ENCODE assay signal across 23 mouse cellular contexts in the genomic region with DNA sequence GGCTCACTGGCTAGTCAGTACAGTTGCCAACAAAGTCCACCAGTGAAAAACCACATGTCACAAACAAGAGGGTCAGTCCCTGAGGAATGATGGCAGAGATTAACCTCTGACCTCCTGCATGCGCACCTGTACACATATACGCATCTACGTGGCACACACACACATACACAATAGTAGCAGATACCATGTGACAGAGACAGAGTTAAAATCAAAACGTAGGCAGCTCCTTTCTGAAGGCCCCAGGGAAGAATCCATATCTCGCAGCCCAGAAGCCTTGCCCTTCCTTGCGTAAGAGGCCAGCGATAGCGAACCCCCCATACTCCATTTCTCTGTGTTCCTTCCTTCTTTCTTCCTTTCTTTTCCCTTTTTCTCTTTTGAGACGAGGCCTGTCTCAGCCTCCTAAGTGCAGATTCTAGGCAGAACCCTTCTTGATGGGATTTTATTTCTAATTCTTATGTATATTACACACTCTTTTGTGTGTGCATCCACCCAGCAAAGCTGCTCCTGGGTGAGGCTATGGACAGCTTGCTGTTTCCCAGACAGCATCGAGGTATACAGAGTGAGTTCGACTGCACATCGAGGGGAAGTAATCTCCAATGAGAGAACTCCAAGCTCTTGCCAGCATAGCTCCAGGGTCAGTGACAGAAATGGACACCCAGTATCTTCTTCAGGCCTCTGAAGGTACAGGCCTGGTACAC.
"Had no signal": no experiment of that assay in that cellular context is flagged by ENCODE, and none has a peak within 500 bp of the region (broad histone marks: within the 10 kb centered on the region; RNA-seq: fewer than 3 reads in every experiment).

No protein-coding gene starts in this region.

- H3K4me3 ChIP-seq: heart, embryonic 10.5 days; heart, embryonic 12.5 days; hindbrain, embryonic 13.5 days; hindbrain, embryonic 15.5 days; kidney, embryonic 15.5 days; limb, embryonic 13.5 days; limb, embryonic 15.5 days; liver, embryonic 12.5 days had no signal

- ATAC-seq: hindbrain, postnatal 0 days; intestine, embryonic 16.5 days; liver, embryonic 12.5 days had no signal

- H3K4me2 ChIP-seq: heart, embryonic 12.5 days; hindbrain, embryonic 13.5 days; hindbrain, embryonic 15.5 days; kidney, embryonic 15.5 days; limb, embryonic 13.5 days; limb, embryonic 15.5 days; liver, embryonic 12.5 days had no signal

- H3K9ac ChIP-seq: heart, embryonic 12.5 days; hindbrain, embryonic 13.5 days; hindbrain, embryonic 15.5 days; kidney, embryonic 15.5 days; limb, embryonic 13.5 days; limb, embryonic 15.5 days; liver, embryonic 12.5 days had no signal

- H3K27ac ChIP-seq: heart, embryonic 10.5 days; hindbrain, embryonic 13.5 days; hindbrain, embryonic 15.5 days; hindbrain, postnatal 0 days; kidney, embryonic 15.5 days; kidney, postnatal 0 days; limb, embryonic 13.5 days; limb, embryonic 15.5 days; liver, embryonic 12.5 days had no signal

- DNase-seq: gastrocnemius, postnatal 14 days; heart, adult 18-20 months; heart, postnatal 14 days; heart, postnatal 36 days; kidney, adult 11 months; kidney, adult 2 months; kidney, adult 9 months; kidney, postnatal 14 days; kidney, postnatal 36 days; layer of hippocampus, adult 9-11 months; layer of hippocampus, postnatal 36 days; left cerebral cortex, postnatal 4 days had no signal

- H3K4me1 ChIP-seq: hindbrain, embryonic 13.5 days; hindbrain, embryonic 15.5 days; limb, embryonic 13.5 days; limb, embryonic 15.5 days; liver, embryonic 12.5 days had no signal

- H3K27me3 ChIP-seq: heart, embryonic 12.5 days; hindbrain, embryonic 13.5 days; hindbrain, embryonic 15.5 days; limb, embryonic 13.5 days; liver, embryonic 12.5 days had no signal

- H3K36me3 ChIP-seq: heart, embryonic 10.5 days; heart, embryonic 12.5 days; hindbrain, embryonic 13.5 days; hindbrain, embryonic 15.5 days; kidney, embryonic 15.5 days; limb, embryonic 13.5 days; limb, embryonic 15.5 days; liver, embryonic 12.5 days had no signal

- H3K9me3 ChIP-seq: heart, embryonic 10.5 days; heart, embryonic 12.5 days; hindbrain, embryonic 13.5 days; hindbrain, embryonic 15.5 days; kidney, embryonic 15.5 days; limb, embryonic 13.5 days; limb, embryonic 15.5 days; liver, embryonic 12.5 days had no signal
